Mouse (Mus musculus): ENCODE results near the gene Sapcd1.

Gene Sapcd1

DNA sequence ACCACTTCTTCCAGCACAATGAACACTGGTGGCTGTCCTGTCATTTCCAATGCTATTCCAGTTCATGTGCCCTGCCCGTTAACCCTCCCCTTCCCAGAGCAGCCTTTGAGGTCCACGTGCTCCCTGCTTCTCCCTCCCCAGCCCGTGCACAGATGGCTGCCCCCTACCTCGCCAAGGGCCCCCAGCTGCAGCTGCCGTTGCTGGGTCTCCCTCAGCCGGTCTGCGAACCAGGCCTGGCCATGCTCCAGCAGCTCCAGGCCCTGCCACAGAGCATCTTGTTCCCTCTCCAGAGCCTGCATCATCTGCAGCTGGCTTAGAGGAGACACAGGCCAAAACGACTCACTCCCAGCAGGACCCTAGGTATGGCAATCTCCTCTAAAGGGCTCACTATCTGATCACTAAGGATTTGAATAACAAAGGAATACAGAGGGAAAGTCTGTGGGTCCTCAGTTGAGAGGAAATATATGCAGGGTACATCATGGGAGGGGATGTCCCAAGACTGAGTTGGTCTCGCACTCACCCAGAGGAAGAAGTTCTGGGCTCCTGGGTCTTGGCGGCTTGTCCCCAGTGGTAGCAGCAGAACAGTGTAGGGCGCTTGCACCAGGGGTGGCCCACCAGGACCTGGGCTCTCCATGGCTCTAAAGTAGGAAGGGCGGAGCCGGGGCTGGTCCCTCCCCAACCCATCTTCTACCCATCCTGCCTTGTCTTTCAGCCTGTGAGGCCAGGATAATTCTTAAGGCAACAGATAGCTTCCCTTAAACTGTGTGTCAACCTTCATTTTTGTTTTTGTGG lies at the start of gene Sapcd1:
Gene Sapcd1, minus strand, starts transcription at position 740 of the 792 bp plus-strand sequence.
- no peak for DNase-seq (ENCODE audit: low read depth)

GRCm38 (mm10) chr17:35077285-35077684 lies 49.5 kb upstream of the Sapcd1 start:
- no peak for DNase-seq (ENCODE audit: low read depth)

- no peak for DNase-seq (ENCODE audit: low read depth)
These were observed 48.8 kb upstream of the Sapcd1 start, which contains the start of gene Ly6g6e for GRCm38 (mm10) chr17:35076507-35077176. Gene Ly6g6e (plus strand): TSS chr17:35076902.

- no peak for DNase-seq (ENCODE audit: low read depth)
These were observed 46.3 kb upstream of the Sapcd1 start for GRCm38 (mm10) chr17:35074097-35074496.

- DNase-seq (ENCODE audit: low read depth) = no peak
These were observed 43.6 kb upstream of the Sapcd1 start for GRCm38 (mm10) chr17:35071454-35071853.

DNA sequence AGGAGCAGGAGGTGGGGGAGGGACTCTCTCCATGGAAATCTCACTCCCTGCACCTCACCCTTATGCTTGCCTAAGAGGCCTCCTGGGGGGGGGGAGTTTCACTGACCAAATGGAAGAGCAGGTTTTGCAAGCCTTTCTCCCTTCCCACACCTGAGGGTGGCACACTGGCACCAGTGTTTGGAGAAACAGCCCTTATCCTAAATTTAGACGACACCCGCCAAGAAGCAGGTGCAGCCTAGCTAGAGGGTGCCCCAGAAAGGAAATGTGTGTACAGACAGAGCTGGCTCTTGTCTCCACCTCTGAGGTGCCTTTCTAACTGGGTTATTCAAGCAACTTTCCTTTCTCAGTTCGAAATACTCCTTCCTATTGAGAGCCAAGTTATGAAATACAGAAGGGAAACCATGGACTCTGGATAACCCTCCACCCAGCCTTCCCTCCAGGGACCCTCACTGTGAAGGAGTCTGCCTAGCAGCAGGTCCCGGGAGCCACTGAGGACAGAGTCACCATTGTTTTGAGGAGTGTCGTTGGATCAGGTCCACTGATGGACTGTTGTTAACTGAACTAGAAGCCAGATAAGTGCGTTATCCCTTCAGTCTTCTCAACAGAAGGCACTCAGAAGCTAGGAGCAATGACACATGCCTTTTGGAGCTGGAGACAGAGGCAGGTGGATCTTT lies 42.9 kb upstream of the Sapcd1 start:
- DNase-seq (ENCODE audit: low read depth) = no peak

GRCm38 (mm10) chr17:35068213-35068914 lies 40.5 kb upstream of the Sapcd1 start:
- no peak for DNase-seq (ENCODE audit: low read depth)

DNA sequence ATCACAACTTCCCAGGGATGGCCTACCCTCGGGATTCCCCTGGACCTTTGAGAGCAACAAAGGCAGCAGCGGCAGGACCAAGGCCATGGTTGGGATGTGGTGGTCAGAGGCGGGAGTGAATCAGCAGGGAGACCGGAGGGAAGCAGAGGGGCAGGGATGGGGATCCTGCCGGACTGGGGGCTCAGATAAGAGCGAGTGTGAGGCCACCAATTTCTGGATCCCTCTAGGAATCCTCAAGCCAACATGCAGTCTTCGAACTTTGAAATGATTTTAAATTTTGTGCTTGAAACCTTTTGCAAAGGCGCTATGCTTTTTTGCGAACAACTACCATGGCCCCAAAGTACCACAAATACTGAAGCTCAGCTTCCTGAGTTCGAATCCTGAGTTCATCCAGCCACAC lies 38.3 kb upstream of the Sapcd1 start, which contains the start of gene Mpig6b:
Gene Mpig6b, minus strand, starts transcription at position 101 of the 400 bp plus-strand sequence.
- DNase-seq (ENCODE audit: low read depth) = no peak

GRCm38 (mm10) chr17:35064951-35065947 lies 37.4 kb upstream of the Sapcd1 start, which contains the start of gene Ly6g6c:
Gene Ly6g6c (plus strand): TSS chr17:35065388.
- DNase-seq (ENCODE audit: low read depth) = no peak

- no peak for DNase-seq (ENCODE audit: low read depth)
These were observed 36.6 kb upstream of the Sapcd1 start for GRCm38 (mm10) chr17:35064378-35064877.

DNA sequence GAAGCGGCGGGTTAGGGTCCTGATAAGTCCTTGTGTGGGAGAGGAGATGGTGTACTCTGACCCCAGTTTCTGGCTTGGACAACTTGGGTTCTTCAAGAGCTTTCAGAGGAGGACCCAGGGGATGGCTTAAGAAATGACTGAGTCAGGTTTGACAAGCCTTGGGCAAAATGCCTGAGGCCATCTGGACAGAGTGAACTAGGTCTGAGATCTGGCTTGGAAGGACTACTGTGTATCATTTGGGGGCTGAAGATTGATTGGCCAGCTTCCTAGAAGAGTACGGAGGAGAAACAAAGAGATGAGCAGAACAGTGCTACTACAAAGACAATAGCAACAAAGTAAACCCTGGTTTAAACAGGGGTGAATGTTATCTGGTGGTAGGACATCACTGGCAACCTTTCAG lies 35.6 kb upstream of the Sapcd1 start:
- no peak for DNase-seq (ENCODE audit: low read depth)

DNA sequence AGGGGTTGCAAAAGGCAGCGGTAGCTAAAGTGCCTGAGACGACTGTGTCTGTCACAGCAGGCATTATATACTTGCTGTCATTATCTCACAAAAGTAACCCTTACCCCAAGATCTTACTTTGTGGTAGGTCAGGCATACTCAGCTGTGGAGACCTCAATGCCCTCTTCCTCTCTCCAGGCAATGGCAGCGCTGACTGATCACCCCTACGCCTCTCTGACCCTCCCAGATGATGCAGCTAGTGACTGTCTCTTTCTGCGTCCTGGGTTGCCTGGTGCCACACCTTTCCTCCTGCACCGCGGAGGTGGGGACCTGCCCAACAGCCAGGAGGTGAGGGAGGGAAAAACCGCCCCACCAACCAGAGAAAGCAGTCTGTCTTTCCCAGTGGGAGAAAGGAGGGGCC lies 33.5 kb upstream of the Sapcd1 start:
- DNase-seq (ENCODE audit: low read depth) = no peak

GRCm38 (mm10) chr17:35060737-35061297 lies 33.0 kb upstream of the Sapcd1 start:
- no peak for DNase-seq (ENCODE audit: low read depth)

GRCm38 (mm10) chr17:35060071-35060470 lies 32.3 kb upstream of the Sapcd1 start:
- no peak for DNase-seq (ENCODE audit: low read depth)

GRCm38 (mm10) chr17:35058911-35059892 lies 31.4 kb upstream of the Sapcd1 start, which contains the start of gene Ddah2:
Gene Ddah2 (plus strand): TSS chr17:35059035.
- DNase-seq (ENCODE audit: low read depth) = peak; percentile 57

- no peak for DNase-seq (ENCODE audit: low read depth)
These were observed 30.5 kb upstream of the Sapcd1 start for GRCm38 (mm10) chr17:35058316-35058715.

DNA sequence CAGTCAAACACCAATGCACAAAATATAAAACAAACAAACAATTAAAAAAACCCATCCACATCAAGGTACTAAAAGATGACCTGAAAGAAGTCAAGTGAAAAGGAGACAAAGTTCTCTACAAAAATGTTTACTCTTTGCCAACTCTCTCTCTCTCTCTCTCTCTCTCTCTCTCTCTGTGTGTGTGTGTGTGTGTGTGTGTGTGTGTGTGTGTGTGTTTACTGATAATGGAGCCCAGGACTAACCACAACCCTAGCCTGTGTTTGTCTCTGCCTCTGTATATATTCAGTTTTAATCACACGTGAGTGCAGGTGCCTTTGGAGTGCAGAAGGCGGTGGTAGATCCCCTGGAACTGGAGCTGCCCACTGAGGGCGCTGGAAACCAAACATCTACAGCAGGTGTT lies 29.3 kb upstream of the Sapcd1 start:
- DNase-seq (ENCODE audit: low read depth) = no peak

- no peak for DNase-seq (ENCODE audit: low read depth)
These were observed 28.1 kb upstream of the Sapcd1 start for GRCm38 (mm10) chr17:35055691-35056495.

All from fibroblast of lung, adult 2 months (primary cell).